Mouse (Mus musculus) embryo, embryonic 9.5 days (tissue): Measurements from ENCODE around the gene Gng5.

Experiments used
- DNase-seq: peaks from one replicate; pipeline ENCODE4 v3.0.0-alpha.2; 2017; ENCODE audit errors: extremely low spot score

Gene Gng5

DNA sequence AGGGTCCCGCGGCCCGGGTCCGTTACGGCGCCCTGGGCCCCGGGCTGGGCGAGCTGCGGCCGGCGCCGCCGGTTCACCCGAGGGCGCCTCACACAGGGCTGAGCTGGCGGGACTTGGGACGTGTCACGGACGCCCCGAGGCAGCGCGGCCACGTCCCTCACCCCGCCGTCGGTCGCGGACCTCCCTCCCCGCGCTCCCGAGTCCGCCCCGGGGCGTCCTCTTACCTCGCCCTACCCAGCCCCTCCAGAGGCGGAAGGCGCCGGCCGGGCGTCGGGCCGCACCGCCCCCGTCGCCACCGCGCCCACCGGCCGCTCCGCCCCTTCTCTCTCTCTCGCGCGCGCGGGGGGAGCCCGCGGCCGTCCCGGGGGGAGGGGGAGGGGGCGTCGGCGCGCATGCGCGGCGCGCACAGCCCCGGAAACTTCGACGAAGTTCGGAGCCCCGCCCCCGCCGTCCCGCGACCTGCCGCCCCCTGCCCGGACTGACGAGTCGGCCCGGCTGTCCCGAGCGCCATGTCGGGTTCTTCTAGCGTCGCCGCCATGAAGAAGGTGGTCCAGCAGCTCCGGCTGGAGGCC, at the start of gene Gng5, which contains the start of gene Spata1:
Gene Gng5 (plus strand): TSS at position 377 of the 572 bp plus-strand sequence.
Gene Spata1 (minus strand): TSS at position 323 of the 572 bp plus-strand sequence.
- peak; percentile 93 for DNase-seq

DNA sequence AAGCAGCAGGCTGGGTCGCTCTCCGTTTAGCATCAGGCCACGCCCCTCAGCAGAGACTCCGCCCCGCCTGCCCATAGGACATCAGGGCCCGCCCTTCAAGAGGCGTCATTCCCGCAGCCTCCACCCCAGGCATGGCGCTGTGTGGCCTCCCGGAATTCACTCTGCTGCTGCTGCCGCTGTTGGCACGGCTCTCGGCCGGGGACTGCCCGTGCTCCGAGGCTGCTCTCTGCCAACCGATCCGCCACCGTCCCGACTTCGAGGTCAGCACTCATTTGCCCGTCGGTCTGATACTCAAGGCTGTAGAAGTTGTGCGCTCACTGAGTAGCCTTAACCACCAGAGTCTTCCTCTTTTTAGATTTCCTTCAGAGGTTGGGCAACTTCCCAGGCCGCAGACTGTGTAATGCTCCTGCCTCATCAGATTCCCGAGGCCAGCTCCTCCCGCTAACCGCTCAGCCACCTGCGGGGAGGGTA, 49.2 kb upstream of the Gng5 start:
- DNase-seq, result peak; percentile 93

DNA sequence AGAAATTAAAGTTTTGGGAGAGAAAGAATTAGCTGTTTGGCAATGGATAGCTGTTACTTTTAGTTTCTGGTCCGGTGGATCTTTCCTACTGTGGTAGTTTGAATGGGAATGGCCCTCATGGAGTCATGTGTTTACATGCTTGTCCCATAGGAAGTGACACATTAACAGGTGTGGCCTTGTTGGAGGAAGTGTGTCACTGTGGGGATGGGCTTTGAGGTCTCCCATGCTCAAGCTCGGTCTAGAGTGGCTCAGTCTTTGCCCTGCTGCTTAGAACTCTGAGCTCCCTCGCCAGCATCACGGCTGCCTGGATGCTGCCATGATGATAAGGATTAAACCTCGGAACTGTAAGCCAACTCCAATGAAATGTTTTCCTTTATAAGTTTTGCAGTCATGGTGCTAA, 48.2 kb upstream of the Gng5 start:
- DNase-seq, result no peak

DNA sequence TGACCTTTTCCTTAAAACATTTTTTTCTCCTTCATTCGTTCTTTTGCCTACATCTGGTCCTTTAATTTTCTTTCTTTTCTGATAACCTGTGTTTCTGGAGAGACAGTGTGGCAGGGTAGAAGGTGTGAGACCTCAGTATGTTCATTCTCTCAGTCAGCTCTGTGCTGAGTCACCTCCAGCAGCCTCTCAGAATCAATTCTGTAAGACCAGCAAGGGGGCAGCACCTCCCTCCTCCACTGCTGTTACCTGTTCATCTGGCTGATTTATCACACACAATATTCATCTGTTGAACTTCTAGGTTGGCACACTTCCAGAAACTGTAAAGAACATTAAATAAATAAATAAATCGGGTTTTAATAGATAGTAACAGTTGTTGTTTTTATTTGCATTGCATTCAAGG, 36.7 kb upstream of the Gng5 start:
- no peak for DNase-seq

DNA sequence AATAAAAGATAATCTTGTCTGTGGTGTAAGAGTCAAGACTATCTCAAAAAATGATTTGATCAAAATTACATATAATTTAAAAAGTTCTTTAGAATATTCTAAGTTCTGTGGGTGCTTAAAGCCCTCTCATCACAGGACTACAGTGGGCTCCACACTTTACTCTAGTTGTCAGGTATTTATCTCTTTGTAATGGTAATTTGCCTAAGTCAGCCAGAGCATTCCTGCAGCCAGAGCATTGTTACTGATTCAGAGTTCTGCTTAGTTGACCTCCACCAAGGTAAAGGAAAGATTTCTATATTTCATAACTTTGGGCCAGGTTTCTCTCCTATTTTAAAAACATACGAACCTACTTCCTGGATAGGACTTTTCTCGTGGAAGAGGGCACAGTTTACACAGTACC, 30.4 kb upstream of the Gng5 start:
- DNase-seq, result no peak

DNA sequence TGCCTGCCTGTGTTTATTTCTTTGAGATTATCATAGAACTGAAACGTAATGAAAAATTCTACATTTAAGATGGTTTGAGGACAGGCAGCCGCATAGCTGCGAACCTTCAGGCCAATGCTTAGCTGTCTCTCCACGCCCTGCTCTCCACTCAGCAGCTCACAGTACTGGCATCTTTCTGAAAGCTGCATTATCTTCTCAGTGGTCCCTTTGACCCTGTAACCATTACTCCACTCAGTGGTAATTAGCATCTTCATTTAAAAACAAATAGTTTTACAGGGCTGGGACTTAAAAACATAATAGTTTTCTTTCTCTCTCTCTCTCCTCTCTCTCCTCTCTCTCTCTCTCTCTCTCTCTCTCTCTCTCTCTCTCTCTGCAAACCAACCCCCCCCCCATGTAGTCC, 26.9 kb upstream of the Gng5 start:
- DNase-seq, result no peak

DNA sequence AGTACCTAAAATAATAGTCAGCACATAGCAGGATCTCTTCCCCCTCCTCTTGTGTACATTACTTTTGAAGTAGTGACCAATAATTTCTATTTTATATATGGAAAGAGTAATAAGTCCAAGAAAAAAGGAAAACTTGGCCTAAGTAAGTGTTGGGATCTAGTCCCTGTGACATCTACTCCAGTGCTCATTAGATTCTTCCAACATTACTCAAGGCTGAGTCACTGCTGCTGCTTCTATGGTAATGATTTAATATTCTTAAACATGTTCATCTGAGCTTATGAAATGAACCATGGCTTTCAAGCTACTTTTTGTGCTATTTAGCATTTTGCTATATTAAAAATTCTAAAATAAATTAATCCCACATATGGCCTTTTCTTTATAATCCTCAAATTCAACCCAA, 25.9 kb upstream of the Gng5 start:
- no peak for DNase-seq

DNA sequence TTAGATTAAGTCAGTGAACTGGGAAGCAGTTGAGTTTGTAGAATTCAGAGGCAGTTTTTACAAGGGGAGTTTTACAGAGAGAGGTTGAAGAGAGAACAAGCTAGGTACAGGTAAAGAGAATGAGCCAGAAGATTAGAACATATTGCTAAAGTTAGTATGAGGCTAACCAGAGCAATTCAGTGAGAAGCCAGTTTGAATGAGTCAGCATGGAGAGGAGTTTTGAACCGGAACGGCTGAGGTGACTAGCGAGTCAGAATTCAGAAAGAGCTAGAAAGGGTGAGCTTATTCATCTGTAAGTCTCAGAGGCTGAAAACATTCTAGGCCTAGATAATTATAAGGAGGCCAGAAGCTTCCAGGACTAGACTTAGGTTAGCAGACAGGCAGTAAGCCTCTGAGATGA, 25.2 kb upstream of the Gng5 start:
- DNase-seq, result no peak

DNA sequence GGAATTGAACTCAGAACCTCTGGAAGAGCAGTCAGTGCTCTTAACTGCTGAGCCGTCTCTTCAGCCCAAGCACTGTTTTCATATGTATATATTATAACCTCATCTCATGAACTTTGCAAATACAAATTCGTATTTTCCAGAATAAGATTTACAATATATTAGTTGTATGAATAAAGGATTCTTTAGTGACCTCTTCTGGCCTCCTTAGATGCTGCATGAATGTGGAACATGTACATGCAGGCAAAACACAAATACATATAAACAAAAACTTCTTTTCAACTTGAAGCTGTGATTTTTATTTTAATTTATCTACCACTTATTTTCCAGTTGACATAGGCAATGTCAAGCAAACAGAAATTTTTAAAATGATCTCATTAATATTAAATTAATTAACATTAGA, 17.6 kb upstream of the Gng5 start:
- DNase-seq, result no peak

DNA sequence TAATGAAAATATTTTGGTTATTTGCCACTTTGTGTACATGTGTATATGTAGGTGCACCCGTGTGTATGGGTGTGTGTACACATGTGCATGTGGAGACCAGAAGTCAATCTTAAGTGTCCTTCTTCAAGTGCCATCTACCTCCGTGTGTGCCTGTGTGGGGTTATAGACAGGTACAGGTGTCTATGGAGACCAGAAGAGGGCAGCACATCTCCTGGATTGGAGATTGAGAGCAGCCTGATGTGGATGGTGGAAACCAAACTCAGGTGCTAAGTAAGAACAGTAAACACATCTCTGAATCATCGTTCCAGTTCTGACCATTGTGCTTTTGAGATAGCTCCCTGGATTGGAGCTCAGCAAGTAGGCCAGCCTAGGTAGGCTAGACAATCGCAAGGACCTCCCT, 13.1 kb upstream of the Gng5 start:
- no peak for DNase-seq

DNA sequence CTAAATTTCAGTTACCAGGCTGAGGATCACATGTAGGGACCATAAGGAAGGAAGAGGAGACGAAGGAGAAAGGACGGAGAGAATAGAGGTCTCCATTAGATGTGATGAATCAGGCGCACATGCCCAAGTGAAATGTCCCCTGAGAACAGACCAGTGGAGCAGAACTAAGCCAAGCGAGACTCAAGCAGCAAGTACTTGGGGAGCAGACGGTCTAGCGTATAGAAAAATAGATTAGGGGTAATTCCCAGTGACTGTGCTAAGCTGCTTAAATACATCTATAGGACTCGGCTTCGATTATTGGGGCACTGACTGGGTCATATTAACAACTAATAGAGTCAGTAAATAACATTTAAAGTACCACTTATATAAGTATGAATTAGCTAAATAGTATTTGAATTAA, 4.7 kb upstream of the Gng5 start:
- DNase-seq, result no peak

DNA sequence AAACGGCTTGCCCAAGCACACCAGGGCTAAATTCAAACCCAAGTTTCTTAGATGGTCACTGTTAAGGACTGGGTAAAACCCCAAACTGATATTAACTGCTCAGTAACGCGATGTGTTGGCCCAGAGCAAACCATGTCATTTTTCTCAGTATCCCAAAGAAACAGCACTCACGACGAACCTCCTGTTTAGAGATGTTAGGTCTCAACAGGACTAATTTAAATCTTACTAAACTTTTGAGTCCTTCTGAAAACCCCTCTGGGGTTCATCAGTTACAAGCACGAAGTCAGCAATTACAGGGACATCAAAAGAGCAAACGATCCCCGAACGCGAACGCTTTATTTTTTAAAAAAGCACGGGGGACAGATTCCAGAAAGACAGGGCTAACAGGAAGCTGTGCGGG, 618 bp upstream of the Gng5 start:
- no peak for DNase-seq

DNA sequence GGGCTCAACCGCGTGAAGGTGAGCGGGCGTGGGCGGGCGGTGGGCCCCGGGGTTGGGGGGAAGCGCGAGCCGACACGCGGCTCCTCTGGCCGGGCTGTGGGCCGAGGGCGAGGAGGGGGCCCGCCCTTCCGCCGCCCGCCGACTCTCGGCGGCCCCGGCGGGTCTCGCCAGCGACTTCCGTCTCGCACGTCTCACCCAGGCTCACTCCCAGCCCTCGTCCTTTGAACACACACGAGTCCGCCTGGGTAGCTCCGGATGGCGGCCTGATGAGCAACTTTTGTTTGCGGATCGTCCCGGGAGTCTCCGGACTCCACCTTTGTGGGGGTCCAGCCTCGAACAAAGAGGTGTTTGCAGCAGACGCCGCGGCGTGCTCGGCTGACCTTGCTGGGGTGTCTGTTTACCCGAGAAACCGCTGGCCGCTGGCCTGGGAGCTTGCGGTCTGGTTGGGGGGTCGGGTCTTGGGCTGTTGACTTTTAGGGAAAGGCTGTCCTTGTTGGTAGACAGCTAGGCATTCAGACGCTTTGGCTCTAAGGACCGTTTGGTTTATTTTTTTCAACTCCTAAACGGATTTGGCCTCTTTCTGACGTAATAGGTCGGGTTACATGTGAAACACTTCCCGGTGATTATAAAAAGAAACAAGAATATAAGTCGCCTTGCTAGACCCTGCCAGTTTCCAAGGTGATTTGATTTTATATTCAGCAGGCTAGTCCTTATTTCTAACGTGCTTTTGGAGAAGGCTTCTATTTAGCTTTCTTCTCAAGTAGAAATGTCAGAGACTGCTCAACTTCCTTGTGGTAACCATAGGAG, 599 bp downstream of the Gng5 start:
- peak; percentile 81 for DNase-seq

DNA sequence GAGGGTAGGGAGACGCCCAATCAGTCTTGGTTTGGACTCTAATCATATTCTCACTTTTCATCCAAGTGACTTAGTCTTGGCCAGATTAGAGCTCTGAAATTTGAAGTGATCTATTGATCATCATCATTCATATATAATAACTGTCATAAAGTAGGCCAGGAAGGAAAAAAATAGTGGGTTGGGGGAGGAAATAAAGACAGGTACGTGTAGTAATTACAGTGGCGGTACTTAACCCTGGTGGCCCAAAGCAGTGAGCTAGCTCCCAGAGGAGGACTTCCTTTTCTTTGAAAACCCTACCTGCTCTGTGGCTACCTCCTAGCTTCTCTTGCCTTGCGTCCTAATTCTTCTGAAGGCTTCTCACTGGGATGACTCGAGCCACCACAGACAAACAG, 1.2 kb downstream of the Gng5 start:
- DNase-seq, result no peak

DNA sequence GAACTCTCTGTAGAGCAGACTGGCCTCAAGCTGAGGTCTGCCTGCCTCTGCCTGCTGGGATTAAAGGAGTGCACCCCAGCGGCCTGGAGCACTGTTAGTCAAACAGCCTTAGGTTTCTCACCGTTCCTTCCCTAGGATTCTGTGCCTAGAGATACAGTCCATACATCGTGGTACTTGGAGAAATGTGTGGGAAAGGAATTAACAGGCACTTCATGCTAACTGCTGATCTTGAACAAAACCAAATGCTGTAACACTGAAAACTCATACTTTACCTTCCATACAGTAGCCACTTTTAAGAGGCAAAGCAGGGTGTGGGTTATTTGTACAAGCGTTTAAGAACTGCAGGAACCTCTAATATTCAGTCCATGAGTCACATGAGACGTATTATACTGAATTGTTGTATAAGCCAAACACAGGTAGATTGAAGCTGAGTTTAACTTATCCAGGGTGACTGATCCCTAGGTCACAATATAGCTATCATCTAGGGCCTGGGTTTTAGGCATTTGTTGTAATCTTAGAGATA, 2.1 kb downstream of the Gng5 start:
- no peak for DNase-seq

DNA sequence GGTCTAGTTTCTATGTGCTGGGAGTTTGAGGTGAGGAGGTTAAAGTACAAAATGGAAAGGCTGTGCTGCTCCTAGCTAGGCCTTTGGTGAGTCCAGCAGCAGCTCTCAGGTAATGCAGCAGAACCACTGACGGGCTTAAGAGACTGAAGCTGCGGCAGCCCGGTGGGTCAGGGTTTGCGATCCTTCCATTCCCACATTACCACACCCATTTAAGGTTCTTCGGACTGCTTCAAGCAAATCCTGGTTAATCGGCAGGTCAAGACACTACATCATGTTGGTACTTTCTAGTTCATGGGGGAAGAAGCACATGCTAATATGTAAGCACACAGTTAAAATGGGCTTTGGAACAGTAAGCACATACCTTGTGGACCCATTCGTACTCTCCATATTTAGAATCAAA, 7.1 kb downstream of the Gng5 start:
- no peak for DNase-seq

DNA sequence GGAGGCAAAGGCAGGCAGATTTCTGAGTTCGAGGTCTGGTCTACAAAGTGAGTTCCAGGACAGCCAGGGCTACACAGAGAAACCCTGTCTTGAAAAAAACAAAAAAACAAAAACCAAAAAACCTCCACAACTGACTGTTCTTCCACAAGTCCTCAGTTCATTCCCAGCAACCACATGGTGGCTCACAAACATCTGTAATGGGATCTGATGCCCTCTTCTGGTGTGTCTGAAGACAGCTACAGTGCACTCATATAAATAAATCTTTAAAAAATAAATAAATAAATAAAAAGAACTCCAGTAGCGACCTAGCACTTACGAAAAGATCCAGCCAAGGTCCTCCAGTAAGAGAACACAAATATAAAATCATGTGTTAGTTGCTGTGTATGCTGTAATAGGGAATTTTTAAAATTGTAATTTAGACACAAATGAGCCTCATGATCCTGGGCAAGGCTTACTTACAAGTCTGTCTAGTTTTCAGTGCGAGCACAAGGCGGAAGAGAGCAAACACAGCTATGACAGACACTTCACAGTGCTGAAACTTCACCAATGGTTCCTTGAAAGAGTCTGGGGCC, 20.7 kb downstream of the Gng5 start:
- DNase-seq, result no peak

DNA sequence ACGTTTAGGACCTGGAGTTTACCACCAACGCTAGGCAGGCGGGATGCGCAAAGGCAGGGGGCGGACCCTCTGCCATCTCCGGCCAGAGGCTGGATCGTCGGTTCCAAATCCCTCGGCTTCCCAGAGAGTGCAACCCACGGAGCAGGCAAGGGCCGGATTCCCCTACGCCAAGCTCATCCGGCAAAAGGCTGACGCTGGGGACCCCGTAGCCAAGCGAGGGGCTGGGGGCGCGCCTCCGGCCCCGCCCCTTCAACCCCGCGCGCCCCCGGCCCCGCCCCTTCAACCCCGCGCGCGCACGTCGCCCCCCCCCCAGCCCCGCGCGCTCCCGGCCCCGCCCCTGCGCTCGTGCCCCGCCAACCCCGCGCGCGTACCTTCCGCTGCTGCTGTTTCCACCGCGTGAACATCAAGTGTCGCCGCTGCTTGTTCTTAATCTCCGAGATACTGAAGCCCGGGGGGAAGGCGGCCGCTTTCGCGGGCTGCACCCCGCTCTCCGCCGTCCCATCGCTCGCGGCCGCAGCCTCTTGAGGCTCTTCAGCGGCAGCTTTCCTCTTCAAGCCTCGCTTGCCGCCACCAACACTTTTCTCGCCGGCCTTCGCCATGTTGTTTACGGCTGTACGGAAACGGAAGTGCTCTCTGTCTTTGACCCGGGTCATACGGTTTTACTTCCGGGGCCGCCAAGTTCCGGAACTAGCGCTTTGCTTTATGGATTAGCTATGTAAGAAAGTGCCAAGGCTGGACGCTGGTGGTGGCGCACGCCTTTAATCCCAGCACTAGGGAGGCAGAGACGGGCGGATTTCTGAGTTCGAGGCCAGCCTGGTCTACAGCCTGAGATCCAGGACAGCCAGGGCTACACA, 21.4 kb downstream of the Gng5 start, which contains the start of gene Rpf1:
Gene Rpf1 (minus strand): TSS at position 632 of the 854 bp plus-strand sequence.
- DNase-seq, result peak; percentile 90

DNA sequence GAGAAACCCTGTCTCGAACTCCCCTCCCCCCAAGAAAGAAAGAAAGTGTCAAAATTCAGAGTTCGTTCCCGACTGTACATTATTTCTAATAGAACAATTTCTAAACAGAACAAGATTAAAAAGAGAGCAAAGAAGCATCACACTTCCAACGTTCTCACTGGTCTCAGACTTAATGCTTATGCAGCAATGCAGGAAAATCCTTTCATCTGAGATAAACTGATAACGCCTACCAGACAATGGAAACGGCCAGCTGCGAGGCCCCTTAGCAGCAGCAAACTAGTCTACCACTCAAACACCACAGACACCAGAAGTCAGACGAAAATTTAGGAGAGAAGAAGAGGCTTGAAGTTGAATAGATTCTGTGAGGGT, 22.0 kb downstream of the Gng5 start:
- no peak for DNase-seq

DNA sequence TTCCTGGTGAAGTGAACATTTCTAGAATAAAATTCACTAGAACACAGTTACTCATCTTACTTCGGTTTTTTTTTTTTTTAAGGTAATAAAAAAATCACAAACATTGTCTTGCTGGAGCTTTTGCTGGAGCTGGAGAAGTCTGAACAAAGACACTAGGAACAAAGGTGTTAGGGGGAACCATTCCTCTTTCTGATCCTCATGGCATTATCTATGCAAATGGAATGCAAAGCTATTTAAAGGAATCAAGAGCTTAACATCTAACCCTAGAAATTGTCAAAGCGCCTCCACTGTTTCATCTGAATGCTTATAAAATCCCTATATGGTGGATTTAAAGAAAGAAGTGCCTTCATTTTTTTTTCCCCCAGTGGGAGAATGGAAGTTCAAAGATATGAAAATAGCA, 28.7 kb downstream of the Gng5 start:
- no peak for DNase-seq

DNA sequence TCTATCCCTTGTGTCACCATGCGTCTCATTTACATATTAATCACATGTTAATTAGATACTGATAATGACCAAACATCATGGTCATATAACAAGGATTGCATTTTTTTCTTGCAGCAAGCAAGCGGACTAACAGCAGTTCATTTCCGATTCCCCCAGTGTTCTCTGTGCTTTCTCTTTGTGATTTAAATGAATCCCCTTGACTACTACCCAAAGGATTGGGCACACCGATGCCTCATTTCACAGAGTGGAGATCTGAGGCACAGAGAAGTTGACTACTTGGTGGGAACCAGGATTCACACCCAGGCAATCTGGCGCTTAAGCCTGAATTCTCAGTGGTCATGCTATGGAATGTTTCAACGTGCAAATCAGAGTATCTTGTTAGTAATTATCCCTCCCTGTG, 35.4 kb downstream of the Gng5 start:
- no peak for DNase-seq
